Mouse (Mus musculus) urinary bladder, postnatal 4 days (tissue): ENCODE data around the gene Pcsk2.

Source experiments
- DNase-seq, 2 experiments: peaks; one replicate each; pipeline ENCODE4 v3.0.0; 2021 to 2022; ENCODE audit warnings: low spot score in 2 of 2

Gene Pcsk2

DNA sequence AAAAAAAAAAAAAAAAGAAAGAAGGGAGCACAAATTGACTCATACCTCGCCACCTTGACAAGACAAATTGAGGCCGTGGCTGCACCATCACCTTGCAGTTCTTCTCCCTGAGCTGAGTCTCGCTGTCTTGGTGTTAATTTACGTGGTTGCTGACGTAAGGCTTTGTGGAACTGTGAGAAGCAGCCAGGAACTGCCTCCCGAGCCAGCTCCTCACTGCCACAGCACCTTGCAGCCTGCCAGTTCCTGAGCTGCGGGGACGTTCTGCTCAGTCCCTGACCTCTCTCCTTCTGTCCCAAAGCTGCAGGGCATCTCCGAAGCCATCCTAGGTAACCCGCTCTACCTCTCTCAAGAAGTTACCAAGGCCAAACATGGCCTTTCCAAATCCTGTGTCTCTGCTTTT, 186.5 kb downstream of the Pcsk2 start:
- no peak for DNase-seq

- DNase-seq = no peak
These were observed 189.5 kb downstream of the Pcsk2 start for GRCm38 (mm10) chr2:143735442-143735841.

- no peak for DNase-seq
These were observed 193.7 kb downstream of the Pcsk2 start for GRCm38 (mm10) chr2:143739475-143740226.

- DNase-seq = no peak
These were observed 196.5 kb downstream of the Pcsk2 start for GRCm38 (mm10) chr2:143742436-143742835.

DNA sequence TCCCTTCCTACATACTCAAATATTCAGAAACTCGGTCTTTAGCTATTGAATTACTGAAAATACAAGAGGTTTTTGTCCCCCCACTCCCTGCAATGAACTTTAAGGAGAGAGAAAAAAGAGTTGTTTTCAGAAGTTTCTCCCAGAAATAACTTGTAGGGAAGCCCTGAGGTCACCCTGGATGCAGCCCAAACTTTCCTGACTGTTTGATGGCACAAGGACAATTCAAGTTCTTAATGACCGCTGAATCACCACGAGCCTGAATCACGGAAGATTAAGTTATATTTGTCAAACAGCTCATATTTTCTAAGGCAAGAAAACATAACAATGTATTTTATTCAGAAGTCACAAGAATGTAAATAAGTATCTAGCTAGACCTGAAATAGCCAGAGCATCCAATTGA, 197.1 kb downstream of the Pcsk2 start:
- DNase-seq = no peak

- DNase-seq = no peak
These were observed 206.3 kb downstream of the Pcsk2 start for GRCm38 (mm10) chr2:143752051-143752788.

GRCm38 (mm10) chr2:143776448-143776847, 230.5 kb downstream of the Pcsk2 start:
- DNase-seq = no peak

GRCm38 (mm10) chr2:143780310-143780709, 234.4 kb downstream of the Pcsk2 start:
- no peak for DNase-seq

DNA sequence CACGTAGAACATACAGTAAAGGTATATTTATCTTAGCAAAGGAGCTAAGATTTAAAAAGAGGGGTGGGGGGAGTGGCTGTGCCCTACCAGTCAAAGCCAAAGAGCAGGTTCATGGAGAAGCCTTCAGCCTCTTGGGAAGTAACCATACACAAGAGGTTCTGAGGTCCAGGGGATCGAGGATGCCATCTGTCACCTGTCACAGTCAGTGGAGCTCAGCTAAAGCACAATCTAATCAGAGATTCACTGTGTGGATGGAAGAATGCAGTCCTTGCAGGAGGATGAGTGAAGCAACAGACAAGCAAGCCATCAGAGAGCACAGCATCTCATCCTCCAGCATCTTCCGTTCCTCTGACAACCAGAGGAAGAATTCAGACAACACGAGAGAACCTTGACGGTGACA, 244.0 kb downstream of the Pcsk2 start:
- DNase-seq = no peak

DNA sequence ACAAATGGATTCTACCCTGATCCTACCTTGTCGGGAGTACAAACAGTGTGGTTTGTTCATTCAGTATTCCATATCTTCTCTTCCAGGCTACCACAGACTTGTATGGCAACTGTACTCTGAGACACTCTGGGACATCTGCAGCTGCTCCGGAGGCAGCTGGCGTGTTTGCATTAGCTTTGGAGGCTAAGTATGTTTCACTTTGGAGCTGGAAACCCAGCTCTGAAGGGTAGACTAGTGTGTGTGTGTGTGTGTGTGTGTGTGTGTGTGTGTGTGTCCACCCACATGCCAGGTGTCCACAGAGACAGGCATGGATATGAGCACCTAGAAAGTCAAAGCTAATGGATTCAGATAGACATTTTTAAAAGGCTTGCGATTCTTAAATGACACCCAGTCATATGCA, 249.9 kb downstream of the Pcsk2 start:
- DNase-seq = no peak

DNA sequence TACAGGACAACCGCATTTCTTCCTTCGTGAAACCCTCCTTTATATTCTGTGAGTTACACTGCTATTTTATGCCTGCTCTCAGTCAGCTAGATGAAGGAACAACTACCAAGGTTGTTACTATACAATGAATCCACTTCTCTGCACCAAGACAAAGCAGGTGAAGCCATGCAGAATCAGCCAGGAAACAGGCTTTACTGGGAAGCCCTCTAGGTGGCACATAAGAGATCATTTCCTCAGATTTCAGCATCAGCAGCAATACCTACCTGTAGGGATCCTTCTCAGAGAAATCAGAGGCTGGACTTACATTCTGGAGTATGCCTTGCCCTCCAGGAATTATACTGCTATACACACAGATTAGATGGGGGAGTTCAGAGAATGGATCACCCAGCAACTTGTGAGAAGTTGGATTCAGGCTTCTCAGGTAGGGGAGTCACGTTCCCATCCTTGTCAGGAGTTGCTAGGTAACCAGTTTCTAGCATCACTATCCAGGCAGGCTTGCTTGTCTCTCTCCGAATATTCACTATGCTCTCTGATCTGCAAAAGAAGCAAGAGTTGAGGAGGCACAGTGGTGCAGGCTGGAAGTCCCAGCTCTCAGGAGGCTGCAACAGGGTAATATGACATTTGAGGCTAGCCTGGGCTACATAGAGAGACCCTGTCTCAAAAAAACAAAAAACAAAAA, 250.5 kb downstream of the Pcsk2 start:
- peak in 1 of 2 experiments; percentile 9 for DNase-seq

GRCm38 (mm10) chr2:143801097-143801496, 255.1 kb downstream of the Pcsk2 start:
- DNase-seq = no peak

- DNase-seq = no peak
These were observed 260.4 kb downstream of the Pcsk2 start for GRCm38 (mm10) chr2:143806140-143806923.

DNA sequence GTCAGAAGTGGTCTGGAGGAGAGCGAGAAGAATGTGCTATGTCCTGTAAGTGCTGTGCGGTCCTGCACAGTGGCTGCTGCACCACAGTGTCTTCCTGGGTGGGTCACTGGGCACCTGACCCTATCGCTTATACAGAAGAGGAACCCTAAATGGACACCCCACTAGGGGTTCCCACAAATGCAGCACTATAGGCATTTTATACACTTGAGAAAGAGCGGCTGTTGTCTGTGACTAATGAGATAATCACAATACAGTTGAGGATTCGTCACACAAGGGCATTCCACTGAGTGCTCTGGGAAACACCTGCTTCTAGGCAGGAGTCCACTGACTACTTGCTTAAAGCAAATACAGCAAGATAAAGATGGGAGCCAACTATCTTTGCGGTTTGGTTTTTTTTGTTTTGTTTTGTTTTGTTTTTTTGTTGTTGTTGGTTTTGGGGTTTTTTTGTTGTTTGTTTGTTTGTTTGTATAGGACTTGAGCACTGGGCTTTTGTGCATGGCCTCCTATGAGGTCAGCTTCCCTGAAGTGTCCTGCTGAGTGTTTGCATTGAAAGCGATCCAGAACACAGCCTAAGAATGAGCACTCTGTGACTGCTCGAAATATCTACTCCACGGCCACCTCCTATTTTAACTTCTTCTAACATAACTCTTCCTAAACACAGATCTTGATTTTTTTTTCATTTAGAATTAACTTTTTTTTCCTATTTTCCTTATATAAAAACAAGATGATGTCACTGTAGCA, 261.1 kb downstream of the Pcsk2 start:
- peak in 1 of 2 experiments; percentile 6 for DNase-seq

- DNase-seq = no peak
These were observed 262.8 kb downstream of the Pcsk2 start for GRCm38 (mm10) chr2:143808789-143809188.

DNA sequence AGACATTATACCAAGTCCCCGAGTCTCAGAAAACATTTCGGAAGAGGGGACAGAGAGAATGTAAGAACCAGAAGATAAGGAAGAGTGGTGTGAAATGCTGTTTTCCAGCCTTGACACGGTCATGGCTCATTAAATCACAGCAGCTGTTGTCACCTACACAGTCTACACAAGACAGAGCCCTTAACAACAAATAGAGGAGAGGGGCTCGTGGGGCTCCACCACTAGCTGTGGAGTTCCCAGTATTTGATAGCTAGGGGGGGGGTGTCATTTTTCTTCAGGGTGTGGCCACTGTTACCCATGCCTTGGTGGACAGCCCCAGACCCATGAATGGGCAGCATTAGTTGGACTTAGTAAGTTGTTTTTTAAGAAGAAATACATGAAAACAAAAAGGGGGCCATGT, 266.3 kb downstream of the Pcsk2 start:
- no peak for DNase-seq

DNA sequence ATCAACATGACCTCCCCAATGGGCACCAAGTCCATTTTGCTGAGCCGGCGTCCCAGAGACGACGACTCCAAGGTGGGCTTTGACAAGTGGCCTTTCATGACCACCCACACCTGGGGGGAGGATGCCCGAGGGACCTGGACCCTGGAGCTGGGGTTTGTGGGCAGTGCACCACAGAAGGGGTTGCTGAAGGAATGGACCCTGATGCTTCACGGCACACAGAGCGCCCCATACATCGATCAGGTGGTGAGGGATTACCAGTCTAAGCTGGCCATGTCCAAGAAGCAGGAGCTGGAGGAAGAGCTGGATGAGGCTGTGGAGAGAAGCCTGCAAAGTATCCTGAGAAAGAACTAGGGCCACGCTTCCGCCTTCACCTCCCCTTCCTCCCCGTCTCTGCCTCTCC, 267.5 kb downstream of the Pcsk2 start:
- DNase-seq = no peak

- no peak for DNase-seq
These were observed 285.7 kb downstream of the Pcsk2 start for GRCm38 (mm10) chr2:143831645-143832044.

DNA sequence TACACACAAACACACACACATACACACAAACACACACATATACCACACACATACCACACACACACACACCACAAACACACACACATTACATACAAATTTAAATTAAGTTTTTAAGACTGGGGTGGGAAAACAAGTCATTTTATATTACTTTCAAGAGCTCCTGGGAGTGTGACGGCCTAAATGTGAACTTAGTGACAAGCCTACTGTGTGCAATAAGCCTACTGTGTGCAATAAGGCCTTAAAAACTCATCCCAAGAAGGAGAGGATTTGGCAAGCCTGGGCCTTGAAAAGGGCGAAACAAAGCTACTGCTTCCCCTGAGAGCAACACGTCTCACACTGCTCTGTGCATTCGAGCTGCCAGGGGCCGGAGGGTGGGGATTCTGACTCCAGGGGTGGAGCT, 286.8 kb downstream of the Pcsk2 start:
- DNase-seq = no peak

- DNase-seq = no peak
These were observed 288.1 kb downstream of the Pcsk2 start for GRCm38 (mm10) chr2:143834082-143834481.

- no peak for DNase-seq
These were observed 289.9 kb downstream of the Pcsk2 start for GRCm38 (mm10) chr2:143835820-143836219.
